Mouse (Mus musculus) thymus, adult 2 months (tissue): Measurements from ENCODE around the gene Macrod2. TPM values are rescaled to one million over a fixed set of nuclear protein-coding genes. Genes with fewer than 3 reads are reported as not detected.

Source experiments
- DNase-seq: peaks from one replicate; pipeline ENCODE4 v3.0.0; 2021
- H3K27ac ChIP-seq: fragments of 200-500 bp; 2 replicates; pipeline ENCODE4 v1.5.1; 2012; ENCODE audit warnings: low read length, control low read depth; ENCODE audit not compliant: control insufficient read depth, insufficient read depth
- H3K27me3 ChIP-seq: fragments of 200-500 bp; 2 replicates; pipeline ENCODE4 v1.6.1; 2012; ENCODE audit warnings: mild to moderate bottlenecking, low read length, moderate library complexity, mixed read lengths; ENCODE audit not compliant: control insufficient read depth, insufficient read depth
- H3K36me3 ChIP-seq: fragments of 200-500 bp; 2 replicates; pipeline ENCODE4 v1.6.1; 2012; ENCODE audit warnings: mild to moderate bottlenecking, low read length, moderate library complexity; ENCODE audit not compliant: control insufficient read depth, insufficient read depth
- H3K4me1 ChIP-seq: fragments of 200-500 bp; replicated peaks from 2 replicates; pipeline ENCODE4 v1.6.1; 2012; ENCODE audit warnings: low read length; ENCODE audit not compliant: control insufficient read depth, insufficient read depth
- H3K4me3 ChIP-seq: fragments of 200-500 bp; 2 replicates; pipeline ENCODE4 v1.5.1; 2012; ENCODE audit warnings: mild to moderate bottlenecking, low read length, control low read depth, moderate library complexity; ENCODE audit not compliant: control insufficient read depth, insufficient read depth
- CTCF ChIP-seq: fragments of 200-500 bp; IDR thresholded peaks from 2 replicates; pipeline ENCODE4 v1.5.1; 2012; ENCODE audit warnings: mild to moderate bottlenecking, control low read depth, low read length, moderate library complexity, borderline replicate concordance; ENCODE audit not compliant: control insufficient read depth, poor library complexity, insufficient read depth; ENCODE audit errors: extremely low read depth
- POLR2A ChIP-seq: fragments of 200-500 bp; IDR thresholded peaks from 2 replicates; pipeline ENCODE4 v1.6.1; 2012; ENCODE audit warnings: mild to moderate bottlenecking, low read length, control low read depth, moderate library complexity; ENCODE audit not compliant: control insufficient read depth, poor library complexity, insufficient read depth; ENCODE audit errors: extremely low read depth
- WGBS: fragments of 180-500 bp; shearing (Covaris S2); methylation state at CpG from one replicate; pipeline ENCODE4 v1.1.7; 2018; 5-methylcytosine and 5-hydroxymethylcytosine counted together
- polyA plus RNA-seq: library from polyadenylated mRNA; depleted of rRNA; stranded (reverse); fragments of >200 nt; gene quantifications from 2 replicates; pipeline ENCODE4 v1.2.3, GENCODE M21; 2012

Gene Macrod2
- polyA plus RNA-seq, 1 experiment: 2.3 TPM

- whole genome bisulfite sequencing: 45% methylated on average over 3 of the region's 3 CpGs
- TF ChIP-seq CTCF (no peak), POLR2A (no peak)
- Histone ChIP-seq H3K4me1 (no peaks in the 10 kb centered on the region), H3K36me3 (no peaks in the 10 kb centered on the region), H3K27ac (no peak overlapping the region), H3K27me3 (no peaks in the 10 kb centered on the region), H3K4me3 (no peak overlapping the region)
- DNase-seq: no peak
Observed at GRCm38 (mm10) chr2:141571360-141571759, 1176.3 kb downstream of the Macrod2 start.

- no peaks in the 10 kb centered on the region for H3K36me3 ChIP-seq
- H3K27ac ChIP-seq: no peak overlapping the region
- H3K4me3 ChIP-seq: no peak overlapping the region
- DNase-seq: no peak
- H3K4me1 ChIP-seq: no peaks in the 10 kb centered on the region
- no peaks in the 10 kb centered on the region for H3K27me3 ChIP-seq
- TF ChIP-seq POLR2A (no peak), CTCF (no peak)
Observed at GRCm38 (mm10) chr2:141578206-141578605, 1183.1 kb downstream of the Macrod2 start.

DNA sequence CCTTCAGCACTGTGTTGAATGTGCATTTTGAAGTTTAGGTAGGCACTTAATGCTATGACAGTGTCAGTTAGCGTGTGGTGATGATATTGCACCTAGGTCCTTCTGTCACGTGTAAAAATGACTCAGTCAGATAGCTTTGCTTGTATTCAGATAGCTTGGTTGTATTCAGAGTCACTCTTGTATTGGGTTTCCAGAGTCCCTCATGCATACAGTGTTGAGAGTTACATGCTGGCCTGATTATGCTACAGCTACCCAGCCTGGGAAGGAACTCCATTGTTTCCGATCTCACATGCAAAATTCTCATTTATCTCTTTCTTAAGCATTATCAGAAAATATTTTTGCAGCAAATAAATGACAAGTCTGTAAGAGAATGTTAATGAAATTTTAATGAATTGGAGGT is 1187.3 kb downstream of the Macrod2 start:
- 86% methylated on average over 3 of the region's 3 CpGs for WGBS
- no peak for DNase-seq
- Histone ChIP-seq H3K27me3 (no peaks in the 10 kb centered on the region), H3K4me1 (no peaks in the 10 kb centered on the region), H3K4me3 (no peak overlapping the region), H3K27ac (no peak overlapping the region), H3K36me3 (no peaks in the 10 kb centered on the region)
- TF ChIP-seq CTCF (no peak), POLR2A (no peak)

GRCm38 (mm10) chr2:141582933-141583332 is 1187.8 kb downstream of the Macrod2 start:
- no peak for TF ChIP-seq POLR2A
- no peak for TF ChIP-seq CTCF
- DNase-seq: no peak
- WGBS: 41% methylated on average over 4 of the region's 4 CpGs
- H3K36me3 ChIP-seq: no peaks in the 10 kb centered on the region
- no peaks in the 10 kb centered on the region for H3K27me3 ChIP-seq
- no peak overlapping the region for H3K27ac ChIP-seq
- H3K4me3 ChIP-seq: no peak overlapping the region
- no peaks in the 10 kb centered on the region for H3K4me1 ChIP-seq

- no peaks in the 10 kb centered on the region for H3K27me3 ChIP-seq
- H3K27ac ChIP-seq: no peak overlapping the region
- no peaks in the 10 kb centered on the region for H3K4me1 ChIP-seq
- 83% methylated on average over 2 of the region's 2 CpGs for WGBS
- H3K36me3 ChIP-seq: no peaks in the 10 kb centered on the region
- TF ChIP-seq CTCF (no peak), POLR2A (no peak)
- DNase-seq: no peak
- no peak overlapping the region for H3K4me3 ChIP-seq
Observed at GRCm38 (mm10) chr2:141587290-141587689, 1192.2 kb downstream of the Macrod2 start.

- no peak overlapping the region for H3K4me3 ChIP-seq
- TF ChIP-seq CTCF (no peak), POLR2A (no peak)
- no peaks in the 10 kb centered on the region for H3K4me1 ChIP-seq
- WGBS: 68% methylated on average over 4 of the region's 4 CpGs
- DNase-seq: no peak
- no peak overlapping the region for H3K27ac ChIP-seq
- H3K36me3 ChIP-seq: no peaks in the 10 kb centered on the region
- no peaks in the 10 kb centered on the region for H3K27me3 ChIP-seq
Observed at GRCm38 (mm10) chr2:141591326-141591725, 1196.2 kb downstream of the Macrod2 start.

GRCm38 (mm10) chr2:141594811-141595210 is 1199.7 kb downstream of the Macrod2 start:
- Histone ChIP-seq H3K27ac (no peak overlapping the region), H3K27me3 (no peaks in the 10 kb centered on the region), H3K36me3 (no peaks in the 10 kb centered on the region), H3K4me3 (no peak overlapping the region), H3K4me1 (no peaks in the 10 kb centered on the region)
- 52% methylated on average over 4 of the region's 4 CpGs for WGBS
- no peak for DNase-seq
- TF ChIP-seq POLR2A: no peak
